10 mouse cellular contexts compared by ENCODE assay signal in the genomic region with DNA sequence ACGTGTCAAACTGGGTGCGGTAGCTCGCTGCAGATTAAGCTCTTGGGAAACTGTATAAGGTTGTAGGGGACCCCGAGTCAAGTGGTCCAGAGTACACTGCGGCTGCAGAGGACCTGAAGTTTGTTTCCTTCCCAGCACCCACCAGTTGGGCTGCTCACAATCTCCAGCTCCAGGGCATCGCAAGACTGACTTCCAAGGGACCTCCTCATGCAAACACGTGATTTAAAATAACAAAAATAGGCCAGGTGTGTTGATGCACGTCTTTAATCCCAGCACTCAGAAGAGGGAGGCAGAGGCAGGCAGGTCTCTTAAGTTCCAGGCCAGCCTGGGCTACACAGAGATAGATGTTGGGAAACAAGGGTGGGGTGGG. TPM values are rescaled to one million over a fixed set of nuclear protein-coding genes. Genes with fewer than 3 reads are reported as not detected.
DNase-seq lines count a peak whose midpoint lies in the region; ATAC-seq and TF ChIP-seq lines count a peak whose summit lies in the region.
"Had no signal": no experiment of that assay in that cellular context is flagged by ENCODE, and none has a peak within 500 bp of the region (broad histone marks: within the 10 kb centered on the region; RNA-seq: fewer than 3 reads in every experiment).

No protein-coding gene starts in this region.

- H3K4me2 ChIP-seq in heart, embryonic 16.5 days (ENCODE audit: low read depth, low read length): peak overlapping the region; percentile 57
- H3K4me2 ChIP-seq in lung, embryonic 16.5 days (ENCODE audit: low read depth, low read length): peak overlapping the region; percentile 50
- H3K4me2 ChIP-seq in embryonic facial prominence, embryonic 12.5 days (replicated peaks): peak overlapping the region; percentile 46; the same call in 1 of the 2 replicates
- H3K4me2 ChIP-seq in limb, embryonic 14.5 days (replicated peaks; ENCODE audit: low read depth, low read length, severe bottlenecking): peak overlapping the region; percentile 44; the same call in 1 of the 2 replicates

- H3K27me3 ChIP-seq in heart, embryonic 16.5 days (ENCODE audit: control insufficient read depth, insufficient read depth, low read length): no peaks in the 10 kb centered on the region
- H3K27me3 ChIP-seq in lung, embryonic 16.5 days (ENCODE audit: control insufficient read depth, insufficient read depth, low read depth, low read length): no peaks in the 10 kb centered on the region
- H3K27me3 ChIP-seq in embryonic facial prominence, embryonic 12.5 days: no peaks in the 10 kb centered on the region
- no peaks in the 10 kb centered on the region for H3K27me3 ChIP-seq in limb, embryonic 14.5 days (ENCODE audit: control insufficient read depth, insufficient read depth, low read length)
- H3K27me3 ChIP-seq: hindbrain, embryonic 15.5 days had no signal

- H3K4me1 ChIP-seq in heart, embryonic 16.5 days (ENCODE audit: control insufficient read depth, insufficient read depth, low read length): peaks cover 33% of the 10 kb centered on the region
- H3K4me1 ChIP-seq in lung, embryonic 16.5 days (replicated peaks; ENCODE audit: control insufficient read depth, insufficient read depth, low read length): peaks cover 27% of the 10 kb centered on the region
- peaks cover 19% of the 10 kb centered on the region for H3K4me1 ChIP-seq in embryonic facial prominence, embryonic 12.5 days
- H3K4me1 ChIP-seq in limb, embryonic 14.5 days (ENCODE audit: control insufficient read depth, insufficient read depth, low read length): peaks cover 13% of the 10 kb centered on the region

- DNase-seq in heart, adult 8-10 months (ENCODE audit: low spot score): no peak
- no peak for DNase-seq in lung, postnatal 36 days
- DNase-seq in limb, embryonic 14.5 days (ENCODE audit: low spot score): no peak
- no peak for DNase-seq in urinary bladder, postnatal 10 days (ENCODE audit: low spot score)
- DNase-seq: layer of hippocampus, adult 9-11 months; right cerebral cortex, postnatal 4 days had no signal

- WGBS in heart, embryonic 16.5 days: 25% methylated on average over 8 of the region's 8 CpGs
- 34% methylated on average over 8 of the region's 8 CpGs for WGBS in lung, embryonic 16.5 days
- WGBS in embryonic facial prominence, embryonic 12.5 days: 24% methylated on average over 8 of the region's 8 CpGs
- 39% methylated on average over 8 of the region's 8 CpGs for WGBS in limb, embryonic 14.5 days

- peaks cover 5% of the 10 kb centered on the region; the same call in 1 of the 2 replicates for H3K9me3 ChIP-seq in heart, embryonic 16.5 days (replicated peaks; ENCODE audit: control insufficient read depth, low read length)
- no peaks in the 10 kb centered on the region for H3K9me3 ChIP-seq in lung, embryonic 16.5 days (ENCODE audit: control insufficient read depth, low read length)
- H3K9me3 ChIP-seq in embryonic facial prominence, embryonic 12.5 days: 0 out of 2 replicates have a peak, but pooled peaks cover 2% of the 10 kb centered on the region
- H3K9me3 ChIP-seq in limb, embryonic 14.5 days (ENCODE audit: control insufficient read depth, low read length): no peaks in the 10 kb centered on the region; the same call in 1 of the 2 replicates
- H3K9me3 ChIP-seq: hindbrain, embryonic 15.5 days had no signal

- no peaks in the 10 kb centered on the region for H3K36me3 ChIP-seq in heart, embryonic 16.5 days (ENCODE audit: control insufficient read depth, insufficient read depth)
- no peaks in the 10 kb centered on the region for H3K36me3 ChIP-seq in lung, embryonic 16.5 days (ENCODE audit: control insufficient read depth, insufficient read depth, low read length)
- H3K36me3 ChIP-seq in embryonic facial prominence, embryonic 12.5 days: no peaks in the 10 kb centered on the region
- H3K36me3 ChIP-seq in limb, embryonic 14.5 days (ENCODE audit: control insufficient read depth, insufficient read depth, low read length): no peaks in the 10 kb centered on the region
- H3K36me3 ChIP-seq: hindbrain, embryonic 15.5 days had no signal

- peak overlapping the region; percentile 70 for H3K9ac ChIP-seq in heart, embryonic 16.5 days (ENCODE audit: low read length)
- peak overlapping the region; percentile 61 for H3K9ac ChIP-seq in lung, embryonic 16.5 days (ENCODE audit: low read length)
- peak overlapping the region; percentile 27; the same call in 1 of the 2 replicates for H3K9ac ChIP-seq in embryonic facial prominence, embryonic 12.5 days
- H3K9ac ChIP-seq in limb, embryonic 14.5 days (ENCODE audit: low read depth, low read length, severe bottlenecking): no peak overlapping the region
- H3K9ac ChIP-seq: hindbrain, embryonic 15.5 days had no signal

- TF ChIP-seq POLR2A in limb, embryonic 14.5 days (IDR thresholded peaks at IDR 0.05; ENCODE audit: borderline replicate concordance, extremely low read depth, insufficient read depth, insufficient read length): no peak

- H3K27ac ChIP-seq in heart, embryonic 16.5 days (ENCODE audit: low read length): peak overlapping the region; percentile 90
- peak overlapping the region; percentile 90 for H3K27ac ChIP-seq in lung, embryonic 16.5 days (ENCODE audit: low read length)
- H3K27ac ChIP-seq in embryonic facial prominence, embryonic 12.5 days: peak overlapping the region; percentile 61
- H3K27ac ChIP-seq in limb, embryonic 14.5 days (replicated peaks; ENCODE audit: low read depth, low read length): peak overlapping the region; percentile 62; the same call in 1 of the 2 replicates

- ATAC-seq in heart, embryonic 16.5 days (replicated peaks; ENCODE audit: extremely low read depth, insufficient read depth, low FRiP score): no peak
- ATAC-seq in lung, embryonic 16.5 days (ENCODE audit: low read depth): peak; percentile 11; the same call in 1 of the 2 replicates
- ATAC-seq in embryonic facial prominence, embryonic 12.5 days (ENCODE audit: insufficient number of reproducible peaks, insufficient read depth, low FRiP score, low TSS enrichment): no peak
- ATAC-seq in limb, embryonic 14.5 days (ENCODE audit: low FRiP score, low read depth): no peak

- no peak overlapping the region for H3K4me3 ChIP-seq in heart, embryonic 16.5 days (ENCODE audit: low read length)
- H3K4me3 ChIP-seq in lung, embryonic 16.5 days (ENCODE audit: low read length): no peak overlapping the region; the same call in 1 of the 2 replicates
- no peak overlapping the region for H3K4me3 ChIP-seq in embryonic facial prominence, embryonic 12.5 days
- H3K4me3 ChIP-seq in limb, embryonic 14.5 days (replicated peaks; ENCODE audit: low read length): no peak overlapping the region
- H3K4me3 ChIP-seq: hindbrain, embryonic 15.5 days had no signal

RNA-seq across cellular contexts. Expression of gene Pim1, which starts 38.7 kb away (rescaled TPM):
- polyA plus RNA-seq in heart, embryonic 16.5 days (2015; fragmentation: Nextera tagmentation; extraction: Ambion mirVana): 14.4 and 15.7 TPM in 2 replicates
- total RNA-seq in heart, adult 8-10 months (2022): 10 to 100 TPM; 16.0 to 22.3 (median 17.4) TPM
- 15.6 and 16.6 TPM in 2 replicates for polyA plus RNA-seq in lung, embryonic 16.5 days (2015; fragmentation: Nextera tagmentation; extraction: Ambion mirVana)
- 20.1 and 20.3 TPM in 2 replicates for polyA plus RNA-seq in embryonic facial prominence, embryonic 12.5 days (2016; fragmentation: Nextera tagmentation; extraction: Ambion mirVana)
- 18.4 and 23.3 TPM in 2 replicates for polyA plus RNA-seq in limb, embryonic 14.5 days (2012; rRNA removed)
- 15.7 TPM in 2 replicates for polyA plus RNA-seq in limb, embryonic 14.5 days (2014; fragmentation: Nextera tagmentation; extraction: Ambion mirVana)
